Mouse (Mus musculus): ENCODE data around the gene Map2k4. TPM values are rescaled to one million over a fixed set of nuclear protein-coding genes. Genes with fewer than 3 reads are reported as not detected.

The Map2k4 gene
- polyA plus RNA-seq, 1 experiment from 2014 or later: 55.7 TPM

DNA sequence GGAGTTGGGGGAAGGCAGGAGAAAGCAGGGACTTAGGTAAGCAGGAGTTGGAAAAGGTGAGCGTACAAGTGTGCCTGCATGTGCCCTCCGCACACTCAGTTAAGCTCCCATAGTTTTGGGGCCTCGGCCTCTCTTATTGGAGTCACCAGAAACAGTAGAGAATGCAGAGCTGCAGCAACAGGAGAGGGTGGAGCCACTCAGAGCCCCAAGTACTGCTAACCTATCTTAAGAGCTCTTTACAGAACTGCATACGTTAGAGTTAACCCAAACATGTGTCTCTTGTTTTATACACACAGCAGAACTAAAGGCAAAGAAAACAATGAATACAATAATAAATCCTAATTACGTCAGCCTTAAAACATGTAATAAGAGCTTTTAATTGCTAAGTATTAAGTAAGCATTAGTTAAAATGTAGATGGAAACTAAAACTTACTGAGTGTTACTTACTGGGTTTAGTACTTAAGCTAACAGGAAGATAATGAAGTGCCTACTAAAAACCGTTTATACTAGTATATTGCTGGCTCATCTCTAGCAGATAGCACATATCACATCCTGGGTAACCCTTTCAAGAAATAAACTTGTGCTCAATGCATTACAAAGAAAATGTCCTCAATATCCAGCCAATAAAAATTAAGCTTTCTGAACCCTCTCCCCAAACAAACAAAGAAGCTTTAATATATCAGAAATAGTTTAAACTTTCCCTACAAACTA, 14.0 kb downstream of the Map2k4 start:
- Histone ChIP-seq H3K4me3 (no peak overlapping the region), H3K4me1 (replicated peaks) (peaks cover 31% of the 10 kb centered on the region), H3K4me2 (no peak overlapping the region), H3K27ac (no peak overlapping the region), H3K36me3 (no peaks in the 10 kb centered on the region), H3K9ac (no peak overlapping the region), H3K27me3 (no peaks in the 10 kb centered on the region), H3K9me3 (replicated peaks) (no peaks in the 10 kb centered on the region)
- no peak for ATAC-seq (replicated peaks; ENCODE audit: insufficient number of reproducible peaks, insufficient read depth, low FRiP score, low read depth)
- 59% methylated on average over 6 of the region's 6 CpGs for WGBS

DNA sequence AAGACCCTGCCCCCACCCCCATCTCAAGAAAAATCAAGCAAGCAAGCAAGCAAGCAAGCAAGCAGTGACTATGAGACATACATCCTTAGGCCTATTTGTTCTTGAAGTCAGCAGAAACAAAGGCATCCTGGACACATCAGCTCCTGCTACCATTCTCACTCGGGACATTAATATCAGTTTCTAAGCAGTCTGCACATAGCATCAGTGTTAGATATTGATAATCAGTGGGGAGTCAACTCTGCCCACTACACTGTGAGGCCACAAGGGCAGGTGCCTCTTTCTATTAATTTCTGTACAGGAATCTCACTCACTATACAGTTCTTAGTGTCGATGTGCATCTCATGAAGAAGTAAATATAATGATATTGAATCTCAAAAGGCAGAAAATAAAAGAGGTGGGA, 14.6 kb downstream of the Map2k4 start:
- H3K4me3 ChIP-seq: no peak overlapping the region
- no peak overlapping the region for H3K27ac ChIP-seq
- ATAC-seq (replicated peaks; ENCODE audit: insufficient number of reproducible peaks, insufficient read depth, low FRiP score, low read depth): no peak
- H3K36me3 ChIP-seq: no peaks in the 10 kb centered on the region
- no peak overlapping the region for H3K9ac ChIP-seq
- no peak overlapping the region for H3K4me2 ChIP-seq
- peaks cover 26% of the 10 kb centered on the region for H3K4me1 ChIP-seq (replicated peaks)
- no peaks in the 10 kb centered on the region for H3K27me3 ChIP-seq
- H3K9me3 ChIP-seq (replicated peaks): no peaks in the 10 kb centered on the region
- 57% methylated on average over 2 of the region's 2 CpGs for WGBS

DNA sequence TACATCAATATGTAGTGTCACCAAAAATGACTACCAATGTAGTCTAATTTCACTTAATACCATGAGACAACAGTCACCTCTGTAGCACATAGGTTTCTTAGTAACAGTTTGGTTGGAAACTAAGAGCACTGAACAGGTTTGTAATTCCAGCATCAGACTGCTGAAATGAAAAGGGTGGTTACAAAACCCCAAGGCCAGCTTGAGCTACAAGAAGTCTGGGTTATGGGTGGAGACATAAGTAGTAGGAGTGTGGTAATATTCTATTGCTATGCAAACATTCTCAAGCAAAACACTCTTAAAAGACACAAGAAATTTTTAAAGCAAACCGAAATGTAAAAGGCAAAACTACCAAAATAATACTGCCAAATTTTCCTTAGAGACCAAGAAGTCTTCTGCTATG, 16.6 kb downstream of the Map2k4 start:
- H3K4me2 ChIP-seq: no peak overlapping the region
- WGBS: 92% methylated on average over 1 of the region's 1 CpGs
- no peak for ATAC-seq (replicated peaks; ENCODE audit: insufficient number of reproducible peaks, insufficient read depth, low FRiP score, low read depth)

DNA sequence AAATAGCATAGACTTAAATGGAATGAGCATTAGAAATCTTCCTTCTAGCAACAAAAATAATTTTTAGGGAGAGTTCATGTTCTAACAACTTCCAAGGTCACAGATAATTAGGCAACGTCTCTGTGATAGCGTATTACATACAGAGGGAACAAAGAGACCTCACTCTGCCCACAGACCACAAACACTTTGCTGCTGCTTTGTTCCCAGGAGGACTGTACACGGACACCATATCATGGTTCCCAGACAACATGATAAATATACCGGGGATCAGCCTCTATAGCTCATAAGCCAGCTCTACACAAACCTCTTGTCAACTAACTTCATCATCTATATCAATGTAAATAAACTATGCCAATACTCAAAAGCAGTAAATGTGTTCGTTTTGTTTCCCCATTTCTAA, 18.1 kb downstream of the Map2k4 start:
- no peak for ATAC-seq (replicated peaks; ENCODE audit: insufficient number of reproducible peaks, insufficient read depth, low FRiP score, low read depth)
- no peaks in the 10 kb centered on the region for H3K36me3 ChIP-seq
- no peak overlapping the region for H3K27ac ChIP-seq
- no peak overlapping the region for H3K9ac ChIP-seq
- WGBS: 35% methylated on average over 5 of the region's 5 CpGs
- H3K27me3 ChIP-seq: no peaks in the 10 kb centered on the region
- no peak overlapping the region for H3K4me2 ChIP-seq
- no peaks in the 10 kb centered on the region for H3K9me3 ChIP-seq (replicated peaks)
- H3K4me3 ChIP-seq: no peak overlapping the region
- peaks cover 14% of the 10 kb centered on the region for H3K4me1 ChIP-seq (replicated peaks)

More for the DNA sequence above, 16.6 kb downstream of the Map2k4 start:
- Histone ChIP-seq H3K9me3 (replicated peaks) (no peaks in the 10 kb centered on the region), H3K4me3 (no peak overlapping the region), H3K4me1 (replicated peaks) (peaks cover 14% of the 10 kb centered on the region), H3K9ac (no peak overlapping the region), H3K36me3 (no peaks in the 10 kb centered on the region), H3K27ac (no peak overlapping the region), H3K27me3 (no peaks in the 10 kb centered on the region)

DNA sequence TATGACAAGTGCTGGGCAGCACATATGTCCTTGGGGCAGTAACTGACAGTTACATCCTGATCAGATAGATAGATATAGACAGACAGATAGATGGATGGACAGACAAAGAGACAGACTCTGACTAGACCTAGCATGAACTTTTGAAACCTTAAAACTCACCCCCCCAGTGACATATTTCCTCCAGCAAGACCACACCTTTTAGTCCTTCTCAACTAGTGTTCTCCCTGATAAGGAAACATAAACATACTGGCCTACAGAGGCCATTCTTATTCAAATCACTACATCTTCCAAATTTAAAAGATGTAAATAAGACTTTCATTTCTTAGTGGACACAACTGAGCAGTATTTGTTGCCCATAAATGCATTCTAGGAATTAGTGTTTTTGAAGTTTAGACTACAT, 19.7 kb downstream of the Map2k4 start:
- Histone ChIP-seq H3K4me2 (no peak overlapping the region), H3K27me3 (no peaks in the 10 kb centered on the region), H3K9me3 (replicated peaks) (no peaks in the 10 kb centered on the region), H3K4me3 (no peak overlapping the region), H3K27ac (no peak overlapping the region), H3K36me3 (no peaks in the 10 kb centered on the region), H3K9ac (no peak overlapping the region), H3K4me1 (replicated peaks) (peaks cover 11% of the 10 kb centered on the region)
- no peak for ATAC-seq (replicated peaks; ENCODE audit: insufficient number of reproducible peaks, insufficient read depth, low FRiP score, low read depth)

DNA sequence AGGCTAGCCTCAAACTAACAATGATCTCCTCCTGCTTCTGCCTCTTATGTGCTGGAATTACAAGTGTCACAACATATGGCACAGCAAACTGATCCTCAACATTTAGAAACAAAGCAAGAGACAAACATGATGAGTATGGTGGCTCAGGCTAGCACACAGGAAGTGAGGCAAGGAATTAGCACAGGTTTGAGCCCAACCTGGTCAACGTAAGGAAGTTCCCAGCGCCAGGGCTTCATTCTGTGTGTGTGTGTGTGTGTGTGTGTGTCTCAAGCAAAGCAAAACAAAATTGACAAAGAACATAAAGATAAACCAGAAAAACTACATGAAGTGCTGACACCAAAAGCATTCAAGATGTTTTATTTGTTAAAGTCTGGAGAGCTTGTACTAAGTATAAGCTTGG, 27.2 kb downstream of the Map2k4 start:
- no peak for ATAC-seq (replicated peaks; ENCODE audit: insufficient number of reproducible peaks, insufficient read depth, low FRiP score, low read depth)
- H3K4me1 ChIP-seq (replicated peaks): no peaks in the 10 kb centered on the region; the same call in 1 of the 2 replicates
- H3K36me3 ChIP-seq: no peaks in the 10 kb centered on the region
- H3K4me2 ChIP-seq: no peak overlapping the region
- WGBS: 94% methylated on average over 2 of the region's 2 CpGs
- no peak overlapping the region for H3K27ac ChIP-seq
- H3K9me3 ChIP-seq (replicated peaks): no peaks in the 10 kb centered on the region
- H3K4me3 ChIP-seq: no peak overlapping the region
- no peak overlapping the region for H3K9ac ChIP-seq
- H3K27me3 ChIP-seq: no peaks in the 10 kb centered on the region

DNA sequence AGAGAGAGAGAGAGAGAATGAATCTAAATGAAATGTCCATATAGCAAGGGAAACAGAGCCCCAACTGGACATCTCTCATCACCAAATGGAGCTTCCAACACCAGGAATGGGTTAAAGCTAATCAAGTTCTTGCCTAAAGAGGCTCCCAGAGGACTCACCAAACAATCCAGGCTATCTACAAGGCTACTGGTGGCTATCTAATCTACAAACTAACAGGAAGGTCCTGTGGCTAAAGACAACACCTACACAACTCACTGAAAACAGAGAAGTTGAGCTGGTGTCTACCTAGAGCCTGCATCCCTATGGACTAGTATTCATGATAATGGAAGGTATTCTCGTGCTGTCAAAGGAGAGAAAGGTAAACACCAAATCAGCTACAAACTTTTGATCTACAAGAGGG, 28.7 kb downstream of the Map2k4 start:
- WGBS: 86% methylated on average over 1 of the region's 1 CpGs
- H3K9me3 ChIP-seq (replicated peaks): no peaks in the 10 kb centered on the region
- no peak overlapping the region for H3K4me2 ChIP-seq
- H3K36me3 ChIP-seq: no peaks in the 10 kb centered on the region
- H3K4me3 ChIP-seq: no peak overlapping the region
- H3K27ac ChIP-seq: no peak overlapping the region
- peaks cover under 1% of the 10 kb centered on the region for H3K4me1 ChIP-seq (replicated peaks)
- no peak overlapping the region for H3K9ac ChIP-seq
- H3K27me3 ChIP-seq: no peaks in the 10 kb centered on the region
- no peak for ATAC-seq (replicated peaks; ENCODE audit: insufficient number of reproducible peaks, insufficient read depth, low FRiP score, low read depth)

DNA sequence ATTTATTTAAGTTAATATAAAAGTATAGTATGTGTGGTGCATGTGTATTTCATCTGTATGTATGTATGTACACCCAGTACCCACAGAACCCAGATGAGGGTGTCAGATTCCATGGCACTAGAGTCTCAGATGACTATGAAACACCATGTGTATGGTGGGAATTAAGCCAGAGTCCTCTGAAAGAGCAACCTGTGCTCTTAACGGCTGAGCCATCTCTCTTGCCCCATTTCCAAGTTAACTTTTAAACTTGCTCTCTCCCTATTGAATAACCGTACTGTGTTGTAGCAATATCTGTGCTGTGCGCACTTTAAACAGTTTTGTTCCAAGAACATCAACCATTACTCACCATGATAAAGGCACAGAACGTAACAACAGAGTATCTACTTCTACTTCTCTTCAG, 33.9 kb downstream of the Map2k4 start:
- Histone ChIP-seq H3K4me3 (no peak overlapping the region), H3K9ac (no peak overlapping the region), H3K4me2 (no peak overlapping the region), H3K4me1 (replicated peaks) (peaks cover 13% of the 10 kb centered on the region), H3K36me3 (no peaks in the 10 kb centered on the region), H3K9me3 (replicated peaks) (no peaks in the 10 kb centered on the region), H3K27ac (peak overlapping the region; percentile 68; the same call in 1 of the 2 replicates), H3K27me3 (no peaks in the 10 kb centered on the region)
- no peak for ATAC-seq (replicated peaks; ENCODE audit: insufficient number of reproducible peaks, insufficient read depth, low FRiP score, low read depth)
- 66% methylated on average over 4 of the region's 4 CpGs for whole genome bisulfite sequencing

DNA sequence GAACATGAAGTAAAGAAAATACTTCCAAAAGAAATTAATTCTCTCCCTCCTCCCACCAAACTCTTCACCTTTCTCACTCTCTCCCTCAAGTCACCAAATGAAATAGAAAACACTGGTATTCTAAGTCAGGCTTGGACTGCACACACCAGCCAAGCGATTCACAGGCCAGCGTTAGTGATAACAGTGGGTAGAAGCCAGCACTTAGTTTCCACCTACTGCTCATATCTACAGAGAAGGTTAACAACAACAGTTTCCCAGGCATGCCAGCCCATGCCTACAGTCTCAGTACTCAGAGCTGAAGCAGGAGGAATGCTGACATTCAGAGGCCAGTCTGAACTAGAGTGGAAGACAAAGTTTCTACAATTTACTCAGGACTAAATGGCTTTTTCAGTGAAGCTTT, 34.5 kb downstream of the Map2k4 start:
- WGBS: 22% methylated on average over 2 of the region's 2 CpGs
- Histone ChIP-seq H3K4me2 (no peak overlapping the region), H3K4me1 (replicated peaks) (peaks cover 13% of the 10 kb centered on the region), H3K27me3 (no peaks in the 10 kb centered on the region), H3K4me3 (no peak overlapping the region), H3K9ac (no peak overlapping the region), H3K36me3 (no peaks in the 10 kb centered on the region), H3K27ac (peak overlapping the region; percentile 68), H3K9me3 (replicated peaks) (no peaks in the 10 kb centered on the region)
- peak; percentile 74; the same call in 1 of the 2 replicates for ATAC-seq (replicated peaks; ENCODE audit: insufficient number of reproducible peaks, insufficient read depth, low FRiP score, low read depth)

DNA sequence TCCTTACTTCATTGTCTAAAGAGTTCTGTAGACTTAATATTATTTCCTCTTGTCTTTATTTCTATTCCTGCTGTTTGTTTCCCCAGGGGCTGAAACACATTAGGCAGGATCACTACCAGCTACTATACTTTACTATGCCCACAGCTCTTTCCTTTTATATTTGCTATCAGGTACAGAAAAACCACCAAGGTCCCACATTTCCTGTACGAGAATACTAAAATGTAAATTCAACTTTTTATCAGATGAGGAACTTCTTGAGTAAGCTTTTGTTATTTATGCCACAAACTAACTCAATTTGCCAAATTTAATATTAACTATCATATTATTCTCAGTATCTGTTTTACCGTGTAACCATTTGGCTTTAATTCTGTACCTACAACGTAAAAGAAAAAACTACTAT, 37.6 kb downstream of the Map2k4 start:
- 84% methylated on average over 3 of the region's 3 CpGs for WGBS
- ATAC-seq (replicated peaks; ENCODE audit: insufficient number of reproducible peaks, insufficient read depth, low FRiP score, low read depth): no peak
- Histone ChIP-seq H3K4me1 (replicated peaks) (peaks cover 24% of the 10 kb centered on the region), H3K4me2 (no peak overlapping the region), H3K4me3 (no peak overlapping the region), H3K27ac (no peak overlapping the region), H3K9me3 (replicated peaks) (no peaks in the 10 kb centered on the region), H3K9ac (no peak overlapping the region), H3K36me3 (no peaks in the 10 kb centered on the region), H3K27me3 (no peaks in the 10 kb centered on the region)

DNA sequence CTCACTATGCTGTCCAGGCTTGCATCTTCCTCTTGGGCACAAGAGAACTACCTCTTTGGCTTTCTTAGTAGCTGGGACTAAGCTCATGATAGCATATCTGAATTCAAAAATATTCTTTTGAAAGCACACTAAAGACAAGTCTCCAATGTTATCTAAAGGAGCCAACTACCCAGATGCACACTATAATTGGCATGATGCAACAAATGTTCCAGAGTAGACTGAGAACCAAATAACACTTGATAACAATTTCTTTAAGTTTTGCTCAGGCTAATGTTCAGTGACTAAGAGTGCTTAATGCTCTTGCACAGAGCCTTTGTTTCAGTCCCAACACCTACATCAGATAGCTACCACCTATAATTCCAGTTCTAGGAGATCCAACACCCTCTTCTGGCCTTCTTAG, 40.7 kb downstream of the Map2k4 start:
- Histone ChIP-seq H3K36me3 (no peaks in the 10 kb centered on the region), H3K4me3 (no peak overlapping the region), H3K27me3 (no peaks in the 10 kb centered on the region), H3K9me3 (replicated peaks) (no peaks in the 10 kb centered on the region), H3K4me2 (no peak overlapping the region), H3K27ac (no peak overlapping the region), H3K4me1 (replicated peaks) (peaks cover 12% of the 10 kb centered on the region), H3K9ac (no peak overlapping the region)
- no peak for ATAC-seq (replicated peaks; ENCODE audit: insufficient number of reproducible peaks, insufficient read depth, low FRiP score, low read depth)

DNA sequence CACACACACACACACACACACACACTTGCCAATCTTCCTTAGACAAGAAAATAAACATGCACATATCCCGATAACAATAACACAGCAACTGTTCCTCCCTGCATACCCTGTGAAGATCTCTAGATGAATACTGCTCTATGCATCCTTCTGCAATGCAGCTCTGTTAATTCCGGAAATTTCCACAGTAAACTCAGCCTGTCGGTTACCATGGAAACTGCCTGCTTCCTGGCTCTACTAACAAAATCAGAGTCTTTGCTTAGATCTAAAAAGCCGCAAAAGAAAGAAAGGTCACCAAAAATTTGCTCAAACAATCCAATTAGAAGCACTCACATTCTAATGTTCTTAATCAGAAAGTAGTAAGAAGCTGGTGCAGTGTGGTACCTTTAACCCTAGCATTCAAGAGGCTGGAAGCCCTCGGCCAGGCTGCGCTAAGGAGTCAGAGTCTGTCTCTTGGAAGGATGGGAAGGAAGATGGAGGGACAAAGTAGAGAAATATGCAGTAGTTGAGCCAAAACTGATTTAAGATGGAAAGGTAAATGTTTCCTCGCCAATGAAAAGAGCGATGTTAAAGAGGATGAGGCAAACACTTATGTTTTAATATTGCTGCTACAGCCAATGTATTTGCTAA, 42.3 kb downstream of the Map2k4 start:
- H3K9ac ChIP-seq: no peak overlapping the region
- no peaks in the 10 kb centered on the region for H3K36me3 ChIP-seq
- 77% methylated on average over 8 of the region's 8 CpGs for WGBS
- H3K9me3 ChIP-seq (replicated peaks): no peaks in the 10 kb centered on the region
- no peak overlapping the region for H3K4me2 ChIP-seq
- H3K27me3 ChIP-seq: no peaks in the 10 kb centered on the region
- H3K4me1 ChIP-seq (replicated peaks): peaks cover 12% of the 10 kb centered on the region
- no peak overlapping the region for H3K4me3 ChIP-seq
- no peak for ATAC-seq (replicated peaks; ENCODE audit: insufficient number of reproducible peaks, insufficient read depth, low FRiP score, low read depth)
- no peak overlapping the region for H3K27ac ChIP-seq
